Mouse (Mus musculus) left cerebral cortex, adult 2 months (tissue): Measurements from ENCODE around the gene Zbtb49. TPM values are rescaled to one million over a fixed set of nuclear protein-coding genes. Genes with fewer than 3 reads are reported as not detected.

Source experiments
- DNase-seq, 2 experiments: peaks; one replicate each; pipeline ENCODE4 v3.0.0; 2021 to 2022; ENCODE audit warnings: low spot score in 2 of 2, mixed read lengths in 1 of 2; ENCODE audit errors: extremely low spot score in 1 of 2
- H3K27ac ChIP-seq: fragments of 200-600 bp; 2 replicates; pipeline ENCODE4 v1.8.1; 2022
- H3K4me3 ChIP-seq: fragments of 200-600 bp; 2 replicates; pipeline ENCODE4 v1.8.1; 2022
- CTCF ChIP-seq: fragments of 200-600 bp; IDR thresholded peaks from 2 replicates; pipeline ENCODE4 v1.8.1; 2022; ENCODE audit warnings: antibody characterized with exemption, mild to moderate bottlenecking, moderate library complexity
- intact Hi-C: fragments of 180-260 bp; cut with DNase I; formaldehyde crosslinking; loops from one replicate; pipeline ENCODE4 v1.15.1; 2025
- total RNA-seq, 2 experiments: library from RNA; stranded (reverse); gene quantifications; 2 replicates each; pipeline ENCODE4 v1.2.3; 2021

The Zbtb49 gene
- total RNA-seq, 2 experiments from 2014 or later: 21.1 to 22.9 TPM

GRCm38 (mm10) chr5:38152201-38153108 lies 67.8 kb downstream of the Zbtb49 start:
- intact Hi-C loops: no loop called here
- peak overlapping the region; percentile 87 for H3K27ac ChIP-seq
- no peak for TF ChIP-seq CTCF
- H3K4me3 ChIP-seq: no peak overlapping the region
- DNase-seq: no peak

DNA sequence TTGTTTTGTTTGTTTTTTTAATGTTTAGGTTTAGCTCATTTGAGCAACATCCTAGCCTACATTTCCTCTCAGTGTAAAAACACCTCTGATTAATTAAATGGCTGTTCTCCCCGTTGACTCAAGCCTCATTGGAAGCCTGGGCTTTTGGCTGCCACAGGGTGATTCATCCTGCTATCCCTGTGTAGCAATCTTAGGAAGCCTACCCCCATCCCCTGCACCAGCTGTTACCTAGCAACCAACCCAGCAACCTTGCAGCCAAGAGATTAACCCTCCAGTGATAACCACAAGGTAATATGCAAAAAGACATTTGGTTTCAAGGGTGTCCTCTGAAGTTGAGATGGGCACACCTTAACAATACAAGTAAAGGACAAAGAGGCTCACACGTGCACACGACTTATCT lies 69.0 kb downstream of the Zbtb49 start:
- Histone ChIP-seq H3K27ac (peak overlapping the region; percentile 87), H3K4me3 (no peak overlapping the region)
- DNase-seq: peak; percentile 51 to 58
- intact Hi-C loops: no loop called here
- no peak for TF ChIP-seq CTCF

DNA sequence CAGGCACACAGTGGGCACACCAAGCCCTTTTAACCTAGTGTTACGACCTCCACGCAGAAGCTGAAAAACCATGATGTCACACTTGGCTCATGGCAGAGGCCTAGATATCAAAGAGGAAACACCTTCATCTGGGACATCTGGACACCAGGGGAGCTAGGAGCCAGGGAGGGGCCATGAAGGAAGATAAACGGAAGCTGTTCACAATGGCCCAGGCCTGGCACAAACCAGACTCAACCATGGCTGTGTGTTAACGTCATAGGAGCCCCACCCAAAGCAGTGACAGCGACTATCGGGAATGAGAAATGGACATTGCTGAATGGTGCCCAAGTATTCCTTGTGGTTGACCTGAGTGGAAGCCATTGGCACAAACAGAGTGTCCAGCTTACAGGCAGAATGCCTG lies 73.7 kb downstream of the Zbtb49 start:
- H3K27ac ChIP-seq: no peak overlapping the region
- DNase-seq: no peak
- no peak overlapping the region for H3K4me3 ChIP-seq
- intact Hi-C loops: no loop called here
- TF ChIP-seq CTCF: no peak

DNA sequence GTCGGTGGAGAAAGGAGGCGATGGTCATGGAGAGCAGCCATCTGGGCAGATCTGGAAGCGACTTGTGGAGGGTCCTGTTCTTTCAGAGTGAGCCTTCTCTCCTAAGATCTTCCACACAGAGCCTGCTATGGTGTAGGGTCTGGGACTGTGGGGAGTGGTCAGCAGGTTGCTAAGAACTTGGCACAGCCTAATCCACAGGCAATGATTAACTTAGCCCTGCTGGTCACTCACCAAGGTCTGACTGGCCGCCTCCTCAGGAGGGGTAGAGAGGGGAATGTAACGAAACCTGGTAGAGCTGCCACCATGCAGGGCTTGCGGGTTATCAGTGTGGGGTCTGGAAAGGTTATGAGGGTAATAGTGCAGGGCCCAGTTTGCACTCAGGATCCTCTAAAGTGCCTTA lies 79.4 kb downstream of the Zbtb49 start:
- intact Hi-C loops: no loop called here

More for the DNA sequence above, 79.4 kb downstream of the Zbtb49 start:
- Histone ChIP-seq H3K27ac (no peak overlapping the region), H3K4me3 (no peak overlapping the region)
- no peak for TF ChIP-seq CTCF
- DNase-seq: no peak

Other genes starting within 250 kb of the Zbtb49 start
- 10 to 100 TPM; 39.2 to 40.9 TPM for gene Stx18, start 181.7 kb downstream of the Zbtb49 start, total RNA-seq
- 100 to 1,000 TPM; 417 to 506 TPM for gene Nsg1, start 60.5 kb downstream of the Zbtb49 start, total RNA-seq
- gene Lyar, start within 50 bp of the Zbtb49 start, total RNA-seq: 10 to 100 TPM; 10.7 to 12.1 TPM
- 10 to 100 TPM; 30.1 to 34.1 TPM for gene Tmem128, start 39.7 kb upstream of the Zbtb49 start, total RNA-seq
- gene Otop1, start 55.5 kb upstream of the Zbtb49 start, total RNA-seq: not detected
- gene Drd5, start 98.9 kb upstream of the Zbtb49 start, total RNA-seq: 1 to 10 TPM; 1.4 to 2.0 TPM